Mouse (Mus musculus): ENCODE measurements around the gene Sp7. TPM values are rescaled to one million over a fixed set of nuclear protein-coding genes. Genes with fewer than 3 reads are reported as not detected.

The Sp7 gene
- polyA plus RNA-seq, 1 experiment from 2014 or later = 0.42 TPM

- Histone ChIP-seq H3K27ac (no peak overlapping the region), H3K9me3 (no peaks in the 10 kb centered on the region), H3K36me3 (replicated peaks) (no peaks in the 10 kb centered on the region), H3K27me3 (ENCODE audit: poor library complexity, severe bottlenecking) (no peaks in the 10 kb centered on the region), H3K4me3 (no peak overlapping the region), H3K4me1 (peaks cover 41% of the 10 kb centered on the region)
- 63% methylated on average over 2 of the region's 2 CpGs for WGBS
- DNase-seq (ENCODE audit: extremely low spot score, low spot score) = no peak
Measured at GRCm38 (mm10) chr15:102401278-102401677, 34.3 kb upstream of the Sp7 start.

GRCm38 (mm10) chr15:102400476-102401045, 33.6 kb upstream of the Sp7 start:
- Histone ChIP-seq H3K27me3 (ENCODE audit: poor library complexity, severe bottlenecking) (no peaks in the 10 kb centered on the region), H3K4me1 (peaks cover 45% of the 10 kb centered on the region), H3K9me3 (no peaks in the 10 kb centered on the region), H3K27ac (peak overlapping the region; percentile 88; the same call in 1 of the 2 replicates), H3K4me3 (no peak overlapping the region), H3K36me3 (replicated peaks) (no peaks in the 10 kb centered on the region)
- 77% methylated on average over 10 of the region's 10 CpGs for WGBS
- DNase-seq (ENCODE audit: extremely low spot score, low spot score) = no peak

- Histone ChIP-seq H3K36me3 (replicated peaks) (no peaks in the 10 kb centered on the region), H3K9me3 (no peaks in the 10 kb centered on the region), H3K27me3 (ENCODE audit: poor library complexity, severe bottlenecking) (no peaks in the 10 kb centered on the region), H3K27ac (peak overlapping the region; percentile 88), H3K4me1 (peaks cover 48% of the 10 kb centered on the region), H3K4me3 (peak overlapping the region; percentile 59)
- 4% methylated on average over 34 of the region's 34 CpGs for WGBS
- DNase-seq (ENCODE audit: extremely low spot score, low spot score) = peak; percentile 75
Measured at GRCm38 (mm10) chr15:102399229-102400221, 32.5 kb upstream of the Sp7 start.

GRCm38 (mm10) chr15:102398629-102399028, 31.6 kb upstream of the Sp7 start:
- H3K27me3 ChIP-seq (ENCODE audit: poor library complexity, severe bottlenecking) = no peaks in the 10 kb centered on the region
- DNase-seq (ENCODE audit: extremely low spot score, low spot score) = no peak
- H3K4me3 ChIP-seq = peak overlapping the region; percentile 59; the same call in 1 of the 2 replicates
- H3K36me3 ChIP-seq (replicated peaks) = no peaks in the 10 kb centered on the region
- WGBS = 14% methylated on average over 5 of the region's 5 CpGs
- peaks cover 56% of the 10 kb centered on the region for H3K4me1 ChIP-seq
- H3K9me3 ChIP-seq = no peaks in the 10 kb centered on the region
- H3K27ac ChIP-seq = no peak overlapping the region

GRCm38 (mm10) chr15:102395061-102395460, 28.1 kb upstream of the Sp7 start:
- 22% methylated on average over 3 of the region's 3 CpGs for WGBS
- no peaks in the 10 kb centered on the region for H3K36me3 ChIP-seq (replicated peaks)
- no peak for DNase-seq (ENCODE audit: extremely low spot score, low spot score)
- H3K27me3 ChIP-seq (ENCODE audit: poor library complexity, severe bottlenecking) = no peaks in the 10 kb centered on the region
- H3K4me3 ChIP-seq = no peak overlapping the region
- H3K4me1 ChIP-seq = peaks cover 57% of the 10 kb centered on the region
- H3K27ac ChIP-seq = peak overlapping the region; percentile 60; the same call in 1 of the 2 replicates
- no peaks in the 10 kb centered on the region for H3K9me3 ChIP-seq

GRCm38 (mm10) chr15:102393584-102394014, 26.6 kb upstream of the Sp7 start:
- Histone ChIP-seq H3K36me3 (replicated peaks) (no peaks in the 10 kb centered on the region), H3K27ac (peak overlapping the region; percentile 48; the same call in 1 of the 2 replicates), H3K9me3 (no peaks in the 10 kb centered on the region), H3K4me1 (peaks cover 42% of the 10 kb centered on the region), H3K27me3 (ENCODE audit: poor library complexity, severe bottlenecking) (no peaks in the 10 kb centered on the region), H3K4me3 (no peak overlapping the region)
- no peak for DNase-seq (ENCODE audit: extremely low spot score, low spot score)

- H3K4me3 ChIP-seq = no peak overlapping the region
Measured at GRCm38 (mm10) chr15:102392520-102392919, 25.5 kb upstream of the Sp7 start.

GRCm38 (mm10) chr15:102388942-102389341, 22.0 kb upstream of the Sp7 start:
- no peaks in the 10 kb centered on the region for H3K27me3 ChIP-seq (ENCODE audit: poor library complexity, severe bottlenecking)
- WGBS = 89% methylated on average over 3 of the region's 3 CpGs
- no peak overlapping the region for H3K4me3 ChIP-seq
- no peaks in the 10 kb centered on the region for H3K9me3 ChIP-seq
- no peaks in the 10 kb centered on the region for H3K36me3 ChIP-seq (replicated peaks)
- peaks cover 17% of the 10 kb centered on the region for H3K4me1 ChIP-seq
- H3K27ac ChIP-seq = no peak overlapping the region
- no peak for DNase-seq (ENCODE audit: extremely low spot score, low spot score)

More at GRCm38 (mm10) chr15:102392520-102392919, 25.5 kb upstream of the Sp7 start:
- Histone ChIP-seq H3K9me3 (no peaks in the 10 kb centered on the region), H3K4me1 (peaks cover 38% of the 10 kb centered on the region), H3K27ac (no peak overlapping the region), H3K27me3 (ENCODE audit: poor library complexity, severe bottlenecking) (no peaks in the 10 kb centered on the region), H3K36me3 (replicated peaks) (no peaks in the 10 kb centered on the region)
- DNase-seq (ENCODE audit: extremely low spot score, low spot score) = no peak
- 43% methylated on average over 2 of the region's 2 CpGs for WGBS

- H3K9me3 ChIP-seq = no peaks in the 10 kb centered on the region
- no peaks in the 10 kb centered on the region for H3K27me3 ChIP-seq (ENCODE audit: poor library complexity, severe bottlenecking)
- WGBS = 58% methylated on average over 9 of the region's 9 CpGs
- peaks cover 4% of the 10 kb centered on the region; the same call in 1 of the 2 replicates for H3K4me1 ChIP-seq
- H3K36me3 ChIP-seq (replicated peaks) = no peaks in the 10 kb centered on the region
- H3K27ac ChIP-seq = no peak overlapping the region
- no peak overlapping the region for H3K4me3 ChIP-seq
- no peak for DNase-seq (ENCODE audit: extremely low spot score, low spot score)
Measured at GRCm38 (mm10) chr15:102386640-102387039, 19.7 kb upstream of the Sp7 start.

- no peak for DNase-seq (ENCODE audit: extremely low spot score, low spot score)
- H3K4me1 ChIP-seq = peaks cover 4% of the 10 kb centered on the region; the same call in 1 of the 2 replicates
- H3K9me3 ChIP-seq = no peaks in the 10 kb centered on the region
- WGBS = 94% methylated on average over 6 of the region's 6 CpGs
- 0 out of 2 replicates have a peak, but pooled peaks cover 4% of the 10 kb centered on the region for H3K27me3 ChIP-seq (ENCODE audit: poor library complexity, severe bottlenecking)
- no peak overlapping the region for H3K27ac ChIP-seq
- H3K36me3 ChIP-seq (replicated peaks) = no peaks in the 10 kb centered on the region
- no peak overlapping the region for H3K4me3 ChIP-seq
Measured at GRCm38 (mm10) chr15:102383671-102384070, 16.7 kb upstream of the Sp7 start.

GRCm38 (mm10) chr15:102381575-102381974, 14.6 kb upstream of the Sp7 start:
- Histone ChIP-seq H3K4me1 (peaks cover 24% of the 10 kb centered on the region), H3K27me3 (ENCODE audit: poor library complexity, severe bottlenecking) (peaks cover 14% of the 10 kb centered on the region), H3K36me3 (replicated peaks) (no peaks in the 10 kb centered on the region), H3K27ac (no peak overlapping the region), H3K9me3 (no peaks in the 10 kb centered on the region), H3K4me3 (no peak overlapping the region; the same call in 1 of the 2 replicates)
- WGBS = 5% methylated on average over 7 of the region's 7 CpGs
- peak; percentile 85 for DNase-seq (ENCODE audit: extremely low spot score, low spot score)

GRCm38 (mm10) chr15:102377810-102378262, 10.9 kb upstream of the Sp7 start:
- Histone ChIP-seq H3K4me1 (peaks cover 36% of the 10 kb centered on the region), H3K27ac (peak overlapping the region; percentile 63; the same call in 1 of the 2 replicates), H3K36me3 (replicated peaks) (no peaks in the 10 kb centered on the region), H3K4me3 (peak overlapping the region; percentile 74), H3K27me3 (ENCODE audit: poor library complexity, severe bottlenecking) (peaks cover 30% of the 10 kb centered on the region), H3K9me3 (no peaks in the 10 kb centered on the region)
- DNase-seq (ENCODE audit: extremely low spot score, low spot score) = peak; percentile 31
- 7% methylated on average over 10 of the region's 10 CpGs for WGBS

Measured in forebrain, embryonic 10.5 days (tissue).